Mouse (Mus musculus): ENCODE measurements around the gene Fndc9. TPM values are rescaled to one million over a fixed set of nuclear protein-coding genes. Genes with fewer than 3 reads are reported as not detected.

Fndc9 gene
- 0.23 and 0.24 TPM in 2 replicates for polyA plus RNA-seq (2015; fragmentation: Nextera tagmentation; extraction: Ambion mirVana)

DNA sequence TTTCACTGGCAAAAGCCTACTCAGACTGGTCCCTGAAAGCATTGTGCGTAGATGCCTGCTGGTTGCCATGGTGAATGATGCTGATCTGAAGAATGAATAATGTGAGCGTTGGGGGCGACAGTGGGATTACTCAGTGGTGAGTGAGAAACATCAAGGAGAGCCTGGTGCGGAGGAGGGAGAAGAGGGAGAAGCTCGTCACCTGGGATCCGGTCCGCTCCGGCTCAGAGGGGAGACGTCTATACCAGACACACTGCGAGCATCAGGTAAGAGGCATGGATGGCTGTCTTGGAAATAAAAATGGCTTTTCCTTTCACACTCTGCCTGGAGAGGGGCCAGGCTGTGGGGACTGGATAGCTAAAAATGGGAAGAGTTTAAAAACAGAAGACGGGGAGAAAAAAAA, at the start of gene Fndc9:
Gene Fndc9 (plus strand): TSS at position 198 of the 400 bp plus-strand sequence.

Other genes with a start within 250 kb of the Fndc9 start
- 6.7 and 8.5 TPM in 2 replicates for gene Gm12166, start 183.2 kb upstream of the Fndc9 start, polyA plus RNA-seq (2015; fragmentation: Nextera tagmentation; extraction: Ambion mirVana)
- gene Adam19, start 179.5 kb upstream of the Fndc9 start, polyA plus RNA-seq (2015; fragmentation: Nextera tagmentation; extraction: Ambion mirVana): 6.3 and 8.3 TPM in 2 replicates
- gene Nipal4, start 69.0 kb upstream of the Fndc9 start, polyA plus RNA-seq (2015; fragmentation: Nextera tagmentation; extraction: Ambion mirVana): 0.33 and 0.51 TPM in 2 replicates
- gene Cyfip2, start 77.3 kb downstream of the Fndc9 start, polyA plus RNA-seq (2015; fragmentation: Nextera tagmentation; extraction: Ambion mirVana): 9.0 and 12.6 TPM in 2 replicates
- gene Itk, start 154.0 kb downstream of the Fndc9 start, polyA plus RNA-seq (2015; fragmentation: Nextera tagmentation; extraction: Ambion mirVana): 0.22 and 0.78 TPM in 2 replicates
- gene Fam71b, start 161.0 kb downstream of the Fndc9 start, polyA plus RNA-seq (2015; fragmentation: Nextera tagmentation; extraction: Ambion mirVana): not detected in 2 replicates
- 71.5 and 75.5 TPM in 2 replicates for gene Med7, start 201.4 kb downstream of the Fndc9 start, polyA plus RNA-seq (2015; fragmentation: Nextera tagmentation; extraction: Ambion mirVana)
- gene Havcr2, start 219.4 kb downstream of the Fndc9 start, polyA plus RNA-seq (2015; fragmentation: Nextera tagmentation; extraction: Ambion mirVana): 0.67 and 1.3 TPM in 2 replicates